Mouse (Mus musculus) stomach, embryonic 14.5 days (tissue): ENCODE measurements around the gene Mansc1. TPM values are rescaled to one million over a fixed set of nuclear protein-coding genes. Genes with fewer than 3 reads are reported as not detected.

Experiments used
- ATAC-seq: fragments of 200-750 bp; cut with Nextera tagmentation; 2 replicates; pipeline ENCODE4 v1.8.0; 2017; ENCODE audit warnings: low read depth, moderate TSS enrichment; ENCODE audit not compliant: insufficient number of reproducible peaks, insufficient read depth, low FRiP score
- H3K27ac ChIP-seq: fragments of 300-500 bp; sonication (generic); 2 replicates; pipeline ENCODE4 v1.5.1; 2014; ENCODE audit warnings: mild to moderate bottlenecking, low read length, moderate library complexity, mixed read lengths
- H3K27me3 ChIP-seq: fragments of 300-500 bp; sonication (generic); 2 replicates; pipeline ENCODE4 v1.6.1; 2014; ENCODE audit warnings: low read length, control low read depth, mixed read lengths; ENCODE audit not compliant: control insufficient read depth, insufficient read depth
- H3K36me3 ChIP-seq: fragments of 300-500 bp; sonication (generic); 2 replicates; pipeline ENCODE4 v1.6.1; 2014; ENCODE audit warnings: mild to moderate bottlenecking, control low read depth, low read length, moderate library complexity, mixed read lengths; ENCODE audit not compliant: control insufficient read depth, insufficient read depth
- H3K4me1 ChIP-seq: fragments of 300-500 bp; sonication (generic); 2 replicates; pipeline ENCODE4 v1.6.1; 2014; ENCODE audit warnings: low read length, control low read depth, mixed read lengths; ENCODE audit not compliant: control insufficient read depth, insufficient read depth
- H3K4me2 ChIP-seq: fragments of 300-500 bp; sonication (generic); replicated peaks from 2 replicates; pipeline ENCODE4 v1.6.1; 2014; ENCODE audit warnings: low read depth, low read length, control low read depth
- H3K4me3 ChIP-seq: fragments of 300-500 bp; sonication (generic); 2 replicates; pipeline ENCODE4 v1.5.1; 2014; ENCODE audit warnings: low read depth, low read length, control low read depth
- H3K9ac ChIP-seq: fragments of 300-500 bp; sonication (generic); replicated peaks from 2 replicates; pipeline ENCODE4 v1.6.1; 2014; ENCODE audit warnings: low read depth, mild to moderate bottlenecking, control low read depth, low read length, moderate library complexity, mixed read lengths
- H3K9me3 ChIP-seq: fragments of 300-500 bp; sonication (generic); 2 replicates; pipeline ENCODE4 v1.6.1; 2016; ENCODE audit warnings: low read depth, low read length, control low read depth; ENCODE audit not compliant: control insufficient read depth
- WGBS: fragments of 180-500 bp; shearing (Covaris S2); extraction: QIAGEN DNeasy Blood & Tissue Kit; methylation state at CpG from one replicate; pipeline ENCODE4 v1.1.7; 2014; 5-methylcytosine and 5-hydroxymethylcytosine counted together
- polyA plus RNA-seq: library from polyadenylated mRNA; unstranded; fragments of >200 nt; fragmentation: Nextera tagmentation; extraction: Ambion mirVana; gene quantifications from 2 replicates; pipeline ENCODE4 v1.2.1, GENCODE M21; 2014

Mansc1 gene
- polyA plus RNA-seq, 1 experiment from 2014 or later: 9.6 TPM

- Histone ChIP-seq H3K4me2 (no peak overlapping the region), H3K36me3 (no peaks in the 10 kb centered on the region), H3K27ac (no peak overlapping the region), H3K9ac (no peak overlapping the region), H3K27me3 (no peaks in the 10 kb centered on the region), H3K4me1 (peaks cover 4% of the 10 kb centered on the region; the same call in 1 of the 2 replicates), H3K9me3 (no peaks in the 10 kb centered on the region), H3K4me3 (no peak overlapping the region)
- 62% methylated on average over 7 of the region's 7 CpGs for WGBS
- ATAC-seq: no peak
Observed at GRCm38 (mm10) chr6:134601130-134601529, 31.2 kb downstream of the Mansc1 start.

DNA sequence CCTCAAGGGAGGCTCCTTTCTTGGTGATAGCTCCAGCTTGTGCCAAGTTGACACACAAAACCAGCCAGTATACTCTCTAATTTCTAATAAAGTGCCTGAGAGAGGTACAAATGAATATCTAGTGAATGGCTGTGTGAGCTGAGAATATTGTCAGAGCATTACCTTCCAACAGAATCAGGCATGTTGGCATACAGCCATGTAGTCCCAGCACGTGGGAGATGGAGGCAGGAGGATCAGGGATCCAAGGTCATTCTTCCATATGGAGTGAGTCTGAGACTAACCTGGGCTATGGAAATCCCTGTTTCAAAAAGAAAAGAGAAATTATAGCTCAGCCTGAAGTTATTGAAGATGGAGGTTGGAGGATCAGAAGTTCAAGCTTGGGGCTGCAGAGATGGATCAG lies 33.0 kb downstream of the Mansc1 start:
- ATAC-seq: no peak

GRCm38 (mm10) chr6:134597651-134598229 lies 34.5 kb downstream of the Mansc1 start:
- Histone ChIP-seq H3K9me3 (no peaks in the 10 kb centered on the region), H3K4me1 (peaks cover 4% of the 10 kb centered on the region; the same call in 1 of the 2 replicates), H3K9ac (no peak overlapping the region), H3K27ac (no peak overlapping the region), H3K36me3 (no peaks in the 10 kb centered on the region), H3K4me2 (no peak overlapping the region), H3K27me3 (no peaks in the 10 kb centered on the region), H3K4me3 (no peak overlapping the region)
- WGBS: 63% methylated on average over 6 of the region's 6 CpGs
- ATAC-seq: no peak

More for the DNA sequence above, 33.0 kb downstream of the Mansc1 start:
- Histone ChIP-seq H3K9ac (no peak overlapping the region), H3K9me3 (no peaks in the 10 kb centered on the region), H3K27me3 (no peaks in the 10 kb centered on the region), H3K4me2 (no peak overlapping the region), H3K4me1 (peaks cover 4% of the 10 kb centered on the region; the same call in 1 of the 2 replicates), H3K36me3 (no peaks in the 10 kb centered on the region), H3K27ac (no peak overlapping the region), H3K4me3 (no peak overlapping the region)
- 53% methylated on average over 1 of the region's 1 CpGs for WGBS

GRCm38 (mm10) chr6:134594569-134595442 lies 37.5 kb downstream of the Mansc1 start:
- no peak overlapping the region for H3K4me2 ChIP-seq
- H3K4me1 ChIP-seq: no peaks in the 10 kb centered on the region
- ATAC-seq: 0 out of 2 replicates have a peak, but pooled peaks have one; percentile 16
- H3K4me3 ChIP-seq: no peak overlapping the region
- no peaks in the 10 kb centered on the region for H3K9me3 ChIP-seq
- H3K9ac ChIP-seq: no peak overlapping the region
- no peaks in the 10 kb centered on the region for H3K27me3 ChIP-seq
- no peaks in the 10 kb centered on the region for H3K36me3 ChIP-seq
- H3K27ac ChIP-seq: no peak overlapping the region
- 73% methylated on average over 20 of the region's 21 CpGs for WGBS

GRCm38 (mm10) chr6:134591614-134592013 lies 40.7 kb downstream of the Mansc1 start:
- H3K27me3 ChIP-seq: no peaks in the 10 kb centered on the region
- H3K9me3 ChIP-seq: no peaks in the 10 kb centered on the region
- H3K4me2 ChIP-seq: no peak overlapping the region
- no peak overlapping the region for H3K4me3 ChIP-seq
- H3K36me3 ChIP-seq: no peaks in the 10 kb centered on the region
- no peak overlapping the region for H3K27ac ChIP-seq
- no peak for ATAC-seq
- no peaks in the 10 kb centered on the region for H3K4me1 ChIP-seq
- 70% methylated on average over 2 of the region's 2 CpGs for WGBS
- no peak overlapping the region for H3K9ac ChIP-seq

DNA sequence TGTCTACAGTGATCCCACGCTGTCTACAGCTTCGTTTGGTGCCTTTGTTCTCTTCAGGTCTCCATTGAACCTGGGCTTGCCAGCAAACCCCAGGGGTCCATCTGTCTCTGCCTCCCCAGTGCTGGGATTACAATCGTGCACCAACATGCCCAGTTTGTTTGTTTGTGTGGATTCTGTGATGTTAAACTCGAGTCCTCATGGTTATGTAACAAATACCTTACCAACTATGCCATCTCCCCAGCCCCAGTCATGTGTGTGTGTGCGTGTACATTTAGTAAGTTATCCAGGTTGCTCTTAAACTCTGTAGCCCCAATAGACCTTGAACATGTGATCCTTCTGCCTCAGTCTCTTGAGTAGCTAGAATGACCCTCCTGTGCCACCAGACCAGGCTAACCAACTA lies 46.0 kb downstream of the Mansc1 start:
- Histone ChIP-seq H3K36me3 (no peaks in the 10 kb centered on the region), H3K27me3 (no peaks in the 10 kb centered on the region), H3K9ac (no peak overlapping the region), H3K27ac (no peak overlapping the region), H3K9me3 (no peaks in the 10 kb centered on the region), H3K4me1 (no peaks in the 10 kb centered on the region), H3K4me2 (no peak overlapping the region), H3K4me3 (no peak overlapping the region)
- 81% methylated on average over 5 of the region's 5 CpGs for WGBS
- no peak for ATAC-seq

DNA sequence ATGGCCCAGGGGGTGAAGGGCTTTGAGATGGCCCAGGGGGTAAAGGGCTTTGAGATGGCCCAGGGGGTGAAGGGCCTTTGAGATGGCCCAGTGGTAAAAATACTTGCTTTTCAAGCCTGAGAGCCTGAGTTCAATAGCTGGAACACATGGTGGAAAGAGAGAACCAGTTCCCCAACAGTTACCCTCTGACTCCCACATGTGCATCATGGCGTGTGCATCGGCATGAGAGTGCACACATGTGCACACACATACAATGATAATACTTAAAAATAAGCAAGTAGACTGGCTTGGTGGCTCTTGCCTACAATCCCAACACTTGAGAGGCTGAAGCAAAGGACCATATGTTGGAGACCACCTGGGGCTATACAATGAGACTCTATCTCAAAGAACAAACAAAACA lies 47.7 kb downstream of the Mansc1 start:
- Histone ChIP-seq H3K4me1 (no peaks in the 10 kb centered on the region), H3K9me3 (no peaks in the 10 kb centered on the region), H3K4me3 (no peak overlapping the region), H3K4me2 (no peak overlapping the region), H3K36me3 (no peaks in the 10 kb centered on the region), H3K27me3 (no peaks in the 10 kb centered on the region), H3K9ac (no peak overlapping the region), H3K27ac (no peak overlapping the region)
- ATAC-seq: no peak
- 91% methylated on average over 2 of the region's 2 CpGs for WGBS

- Histone ChIP-seq H3K36me3 (no peaks in the 10 kb centered on the region), H3K9ac (no peak overlapping the region), H3K27ac (no peak overlapping the region), H3K27me3 (no peaks in the 10 kb centered on the region), H3K4me2 (no peak overlapping the region), H3K4me1 (no peaks in the 10 kb centered on the region), H3K9me3 (no peaks in the 10 kb centered on the region), H3K4me3 (no peak overlapping the region)
- 77% methylated on average over 5 of the region's 5 CpGs for WGBS
- no peak for ATAC-seq
Observed at GRCm38 (mm10) chr6:134582110-134582509, 50.2 kb downstream of the Mansc1 start.
